Mouse (Mus musculus) forebrain, embryonic 11.5 days (tissue): ENCODE results near the gene Snrnp35. TPM values are rescaled to one million over a fixed set of nuclear protein-coding genes. Genes with fewer than 3 reads are reported as not detected.

Source experiments
- ATAC-seq: fragments of 200-750 bp; cut with Nextera tagmentation; replicated peaks from 2 replicates; pipeline ENCODE4 v1.8.0; 2017; ENCODE audit warnings: moderate TSS enrichment; ENCODE audit not compliant: low FRiP score
- DNase-seq: peaks from one replicate; pipeline ENCODE4 v3.0.0-alpha.2; 2017; ENCODE audit warnings: low spot score
- H3K27ac ChIP-seq: fragments of 300-500 bp; sonication (generic); 2 replicates; pipeline ENCODE4 v1.5.1; 2014; ENCODE audit warnings: low read depth, low read length
- H3K27me3 ChIP-seq: fragments of 300-500 bp; sonication (generic); 2 replicates; pipeline ENCODE4 v1.6.1; 2014; ENCODE audit warnings: mild to moderate bottlenecking, low read length, mixed read lengths; ENCODE audit not compliant: control insufficient read depth, insufficient read depth
- H3K36me3 ChIP-seq: fragments of 300-500 bp; sonication (generic); 2 replicates; pipeline ENCODE4 v1.6.1; 2014; ENCODE audit warnings: mild to moderate bottlenecking, low read length, moderate library complexity, mixed read lengths; ENCODE audit not compliant: control insufficient read depth, insufficient read depth
- H3K4me1 ChIP-seq: fragments of 300-500 bp; sonication (generic); replicated peaks from 2 replicates; pipeline ENCODE4 v1.6.1; 2014; ENCODE audit warnings: low read length, mixed read lengths; ENCODE audit not compliant: control insufficient read depth, insufficient read depth
- H3K4me2 ChIP-seq: fragments of 300-500 bp; sonication (generic); 2 replicates; pipeline ENCODE4 v1.6.1; 2014; ENCODE audit warnings: low read depth, mild to moderate bottlenecking, low read length, moderate library complexity, mixed read lengths; ENCODE audit not compliant: severe bottlenecking
- H3K4me3 ChIP-seq: fragments of 300-500 bp; sonication (generic); 2 replicates; pipeline ENCODE4 v1.5.1; 2014; ENCODE audit warnings: low read depth, low read length
- H3K9ac ChIP-seq: fragments of 300-500 bp; sonication (generic); 2 replicates; pipeline ENCODE4 v1.6.1; 2014; ENCODE audit warnings: low read length
- H3K9me3 ChIP-seq: fragments of 300-500 bp; sonication (generic); 2 replicates; pipeline ENCODE4 v1.6.1; 2016; ENCODE audit warnings: low read length, mixed read lengths; ENCODE audit not compliant: control insufficient read depth
- WGBS: fragments of 180-500 bp; shearing (Covaris S2); extraction: QIAGEN DNeasy Blood & Tissue Kit; methylation state at CpG from one replicate; pipeline ENCODE4 v1.1.7; 2014; 5-methylcytosine and 5-hydroxymethylcytosine counted together
- polyA plus RNA-seq: library from polyadenylated mRNA; unstranded; fragments of >200 nt; fragmentation: Nextera tagmentation; extraction: Ambion mirVana; gene quantifications from 2 replicates; pipeline ENCODE4 v1.2.1, GENCODE M21; 2014

Gene Snrnp35
- polyA plus RNA-seq, 1 experiment from 2014 or later, result 17.3 TPM

DNA sequence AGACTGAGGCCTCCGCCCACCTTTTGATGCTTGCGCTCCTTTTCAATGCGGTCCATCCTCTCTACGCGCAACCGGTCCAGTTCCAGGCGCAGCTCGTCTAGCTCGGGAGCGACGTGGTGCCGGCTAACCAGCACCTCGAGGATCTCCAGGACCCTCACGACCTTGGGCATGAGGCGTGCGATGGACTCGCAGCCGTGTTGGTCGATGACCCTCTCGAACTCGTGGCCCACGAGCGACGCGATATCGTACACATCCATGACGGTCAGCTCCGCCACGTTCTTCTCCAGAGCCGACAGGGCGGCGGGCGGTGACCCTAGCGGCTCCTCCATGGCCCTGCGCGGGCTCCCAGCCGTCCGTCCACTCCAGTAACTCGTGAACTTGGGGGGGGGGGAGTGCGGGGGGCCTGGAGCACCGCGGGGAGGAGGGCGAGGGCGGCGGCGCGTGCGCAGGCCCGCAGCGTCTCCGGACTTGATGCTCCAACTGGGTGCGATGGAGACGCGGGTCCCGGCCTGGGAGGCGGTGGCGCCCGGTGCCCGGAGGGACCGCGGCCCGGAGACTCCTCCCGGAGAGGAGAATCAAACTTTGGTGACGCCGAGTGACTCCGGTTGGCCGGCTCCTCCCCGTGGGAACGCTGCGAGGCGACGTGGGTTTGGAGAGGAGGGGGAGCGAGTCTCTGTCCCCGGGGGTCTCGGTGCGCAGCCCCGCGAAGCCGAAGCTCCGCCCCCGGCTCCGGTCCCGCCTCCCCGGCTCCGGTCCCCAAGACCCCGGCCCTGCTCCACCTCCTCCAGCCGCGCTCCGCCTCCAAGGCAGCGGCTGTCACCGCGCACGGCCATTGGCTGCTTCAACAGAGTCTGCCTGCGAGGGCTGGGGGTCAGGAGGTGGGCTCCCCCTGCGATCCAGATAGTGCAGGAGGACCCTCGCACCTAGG lies 48.0 kb downstream of the Snrnp35 start, which contains the start of gene Rilpl1:
TSS of gene Rilpl1 (minus strand) at position 737 of the 928 bp plus-strand sequence.
- H3K4me1 ChIP-seq, result peaks cover 16% of the 10 kb centered on the region
- H3K27ac ChIP-seq, result peak within 1 kb of the TSS; percentile 55
- peak within 1 kb of the TSS; percentile 62 for H3K4me3 ChIP-seq
- WGBS, result under 1% methylated on average over 83 of the region's 96 CpGs
- peak within 1 kb of the TSS; percentile 54 for H3K4me2 ChIP-seq
- H3K36me3 ChIP-seq, result no peaks in the 10 kb centered on the region
- H3K9ac ChIP-seq, result peak within 1 kb of the TSS; percentile 70
- H3K27me3 ChIP-seq, result no peaks in the 10 kb centered on the region
- H3K9me3 ChIP-seq, result no peaks in the 10 kb centered on the region
- ATAC-seq (peak; percentile 95), DNase-seq (peak; percentile 93)

DNA sequence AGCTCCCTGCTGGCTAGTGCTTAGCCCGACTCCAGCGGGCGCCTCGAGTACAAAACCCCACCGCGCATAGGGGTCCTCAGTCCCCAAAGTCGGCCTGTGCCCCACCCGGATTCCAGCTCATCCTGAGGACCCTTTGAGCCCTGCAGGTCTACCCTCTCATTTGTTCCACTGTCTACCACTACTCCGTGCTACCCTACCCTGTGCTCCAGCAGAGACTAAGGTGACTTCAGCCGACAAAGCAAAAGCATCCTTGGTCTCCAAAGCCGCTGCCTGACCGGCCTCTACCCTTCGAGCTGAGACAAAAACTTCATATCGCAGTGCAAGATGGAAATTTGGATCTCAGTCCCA lies 48.6 kb downstream of the Snrnp35 start:
- Histone ChIP-seq H3K36me3 (no peaks in the 10 kb centered on the region), H3K4me2 (peak overlapping the region; percentile 54), H3K9ac (peak overlapping the region; percentile 70), H3K4me1 (peaks cover 16% of the 10 kb centered on the region), H3K27ac (peak overlapping the region; percentile 55; the same call in 1 of the 2 replicates), H3K27me3 (no peaks in the 10 kb centered on the region), H3K9me3 (no peaks in the 10 kb centered on the region), H3K4me3 (peak overlapping the region; percentile 62)
- ATAC-seq (peak; percentile 72; the same call in 1 of the 2 replicates), DNase-seq (no peak)
- WGBS, result 9% methylated on average over 14 of the region's 14 CpGs

GRCm38 (mm10) chr5:124532451-124532850 lies 49.5 kb downstream of the Snrnp35 start:
- no peak overlapping the region for H3K4me3 ChIP-seq

DNA sequence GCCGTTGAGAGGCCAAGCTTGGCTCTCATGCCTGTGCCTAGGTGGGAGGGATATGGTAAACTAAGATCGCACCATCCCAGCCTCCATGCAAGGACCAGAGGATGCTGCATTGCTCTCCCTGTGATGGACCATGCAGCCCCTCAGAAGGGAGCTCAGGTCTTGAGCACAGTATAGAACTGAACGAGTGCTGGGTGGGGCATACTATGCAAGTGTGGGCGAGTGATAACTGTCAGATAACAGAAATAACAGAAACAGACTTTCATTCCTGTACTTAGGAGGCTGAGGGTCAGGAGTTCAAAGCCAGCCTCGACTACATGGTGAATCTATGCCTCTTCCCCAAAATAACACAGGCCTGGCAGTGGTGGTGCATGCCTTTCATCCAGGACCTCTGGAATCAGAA lies 52.1 kb downstream of the Snrnp35 start:
- ATAC-seq, result no peak
- no peaks in the 10 kb centered on the region for H3K27me3 ChIP-seq
- WGBS, result 79% methylated on average over 5 of the region's 5 CpGs

More at GRCm38 (mm10) chr5:124532451-124532850, 49.5 kb downstream of the Snrnp35 start:
- ATAC-seq, result no peak
- H3K36me3 ChIP-seq, result no peaks in the 10 kb centered on the region
- 38% methylated on average over 7 of the region's 7 CpGs for WGBS
- no peak overlapping the region for H3K4me2 ChIP-seq
- no peak for DNase-seq
- no peaks in the 10 kb centered on the region for H3K27me3 ChIP-seq
- no peaks in the 10 kb centered on the region for H3K9me3 ChIP-seq
- H3K4me1 ChIP-seq, result peaks cover 16% of the 10 kb centered on the region
- H3K27ac ChIP-seq, result no peak overlapping the region
- H3K9ac ChIP-seq, result no peak overlapping the region

DNA sequence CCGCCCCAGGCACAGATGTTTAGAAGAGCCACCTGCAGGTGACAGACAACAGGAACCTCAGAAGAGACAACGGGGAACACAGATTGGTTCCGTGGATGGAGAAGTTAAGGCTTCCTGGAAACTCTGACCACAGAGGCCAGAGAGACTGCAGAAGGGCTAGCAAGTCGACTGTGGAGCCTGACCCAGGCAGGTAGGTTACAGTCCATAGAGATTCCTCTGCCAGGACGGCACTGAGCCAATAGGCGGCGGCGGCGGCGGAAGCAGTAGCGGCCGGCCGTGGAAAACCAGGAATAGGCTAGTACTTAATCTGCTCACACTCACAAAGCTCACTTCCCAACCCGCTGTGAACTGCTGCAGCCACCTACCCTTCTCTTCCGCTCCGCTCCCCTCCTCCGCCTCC lies 53.8 kb downstream of the Snrnp35 start:
- ATAC-seq, result no peak
- 0 out of 2 replicates have a peak overlapping the region, but pooled peaks have one; percentile 5 for H3K9ac ChIP-seq
- H3K4me3 ChIP-seq, result no peak overlapping the region; the same call in 1 of the 2 replicates
- no peaks in the 10 kb centered on the region for H3K9me3 ChIP-seq
- no peak overlapping the region for H3K27ac ChIP-seq
- peak overlapping the region; percentile 34; the same call in 1 of the 2 replicates for H3K4me2 ChIP-seq
- H3K4me1 ChIP-seq, result peaks cover 1% of the 10 kb centered on the region; the same call in 1 of the 2 replicates
- H3K36me3 ChIP-seq, result no peaks in the 10 kb centered on the region
- peak; percentile 59 for DNase-seq
- H3K27me3 ChIP-seq, result no peaks in the 10 kb centered on the region
- 3% methylated on average over 17 of the region's 17 CpGs for WGBS

More for the DNA sequence above, 52.1 kb downstream of the Snrnp35 start:
- no peaks in the 10 kb centered on the region for H3K9me3 ChIP-seq
- peaks cover 4% of the 10 kb centered on the region; the same call in 1 of the 2 replicates for H3K4me1 ChIP-seq
- no peak for DNase-seq
- H3K4me3 ChIP-seq, result no peak overlapping the region
- H3K9ac ChIP-seq, result no peak overlapping the region
- no peaks in the 10 kb centered on the region for H3K36me3 ChIP-seq
- H3K27ac ChIP-seq, result no peak overlapping the region
- no peak overlapping the region for H3K4me2 ChIP-seq

DNA sequence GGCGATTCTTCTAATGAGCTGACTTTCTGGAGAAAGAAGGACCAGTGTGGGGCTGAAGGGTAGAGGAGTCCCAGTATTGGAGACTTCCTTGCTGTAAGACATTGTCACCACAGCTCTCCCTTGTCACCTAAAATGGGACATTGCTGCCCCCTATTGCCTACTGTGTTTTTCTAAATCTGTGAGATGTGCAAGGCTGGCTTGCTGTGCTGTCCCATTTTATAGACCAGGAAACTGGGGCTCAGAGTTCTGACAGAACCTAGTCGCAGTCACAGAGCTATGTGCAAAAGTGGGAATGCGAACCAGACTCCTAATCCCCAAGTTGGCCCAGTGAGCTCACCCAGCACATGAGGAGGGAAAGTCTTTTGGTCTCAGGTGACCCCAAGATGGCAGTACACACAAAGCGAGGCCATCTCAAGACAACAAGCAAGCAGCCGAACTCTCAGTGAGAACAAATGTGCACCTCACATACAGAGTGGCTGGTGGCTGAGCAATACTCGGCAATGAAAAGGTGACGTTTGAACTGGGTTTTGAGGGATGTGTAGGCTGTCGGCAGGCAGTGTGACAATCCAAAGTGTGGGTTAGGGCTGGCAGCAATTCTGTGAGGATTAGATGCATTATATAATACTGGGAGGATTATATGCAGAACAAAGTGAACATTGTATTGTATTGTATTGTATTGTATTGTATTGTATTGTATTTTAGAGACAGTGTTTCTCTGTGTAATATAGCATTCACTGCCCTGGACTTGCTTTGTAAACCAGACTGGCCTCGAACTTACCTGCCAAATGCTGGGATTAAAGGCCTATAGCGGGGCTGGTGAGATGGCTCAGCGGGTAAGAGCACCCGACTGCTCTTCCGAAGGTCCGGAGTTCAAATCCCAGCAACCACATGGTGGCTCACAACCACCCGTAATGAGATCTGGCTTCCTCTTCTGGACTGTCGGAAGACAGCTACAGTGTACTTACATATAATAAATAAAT lies 56.2 kb downstream of the Snrnp35 start:
- Histone ChIP-seq H3K27ac (no peak overlapping the region), H3K27me3 (no peaks in the 10 kb centered on the region), H3K4me3 (no peak overlapping the region), H3K9me3 (no peaks in the 10 kb centered on the region), H3K9ac (no peak overlapping the region), H3K4me2 (no peak overlapping the region), H3K36me3 (no peaks in the 10 kb centered on the region; the same call in 1 of the 2 replicates), H3K4me1 (peaks cover 3% of the 10 kb centered on the region; the same call in 1 of the 2 replicates)
- no peak for DNase-seq
- no peak for ATAC-seq
- WGBS, result 80% methylated on average over 15 of the region's 16 CpGs

DNA sequence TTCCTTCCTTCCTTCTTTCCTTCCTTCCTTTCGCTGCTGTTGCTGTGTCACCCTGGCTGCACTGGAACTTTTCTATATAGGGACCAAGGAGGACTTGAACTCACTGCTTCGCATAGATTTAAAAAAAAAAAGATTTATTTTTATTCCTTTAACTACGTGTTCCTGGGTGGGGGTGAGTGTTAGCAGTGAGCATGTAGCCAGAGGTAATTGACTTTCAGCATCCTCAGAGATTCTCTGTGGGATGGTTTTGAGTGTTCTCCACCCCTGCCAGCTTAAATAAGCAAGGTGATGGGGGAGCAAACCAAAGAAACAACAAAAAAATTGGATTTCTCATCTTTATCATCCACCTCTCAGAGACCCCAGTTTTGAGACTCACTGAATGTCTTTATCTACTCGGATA lies 57.0 kb downstream of the Snrnp35 start:
- 75% methylated on average over 4 of the region's 4 CpGs for WGBS
- no peak for ATAC-seq
- Histone ChIP-seq H3K4me2 (no peak overlapping the region; the same call in 1 of the 2 replicates), H3K4me3 (peak overlapping the region; percentile 93), H3K9ac (peak overlapping the region; percentile 39; the same call in 1 of the 2 replicates), H3K27ac (no peak overlapping the region), H3K4me1 (peaks cover 3% of the 10 kb centered on the region; the same call in 1 of the 2 replicates), H3K36me3 (no peaks in the 10 kb centered on the region; the same call in 1 of the 2 replicates), H3K27me3 (no peaks in the 10 kb centered on the region), H3K9me3 (no peaks in the 10 kb centered on the region)
- DNase-seq, result no peak

- no peaks in the 10 kb centered on the region for H3K9me3 ChIP-seq
- ATAC-seq (peak; percentile 96), DNase-seq (peak; percentile 96)
- WGBS, result 1% methylated on average over 35 of the region's 35 CpGs
- H3K27me3 ChIP-seq, result no peaks in the 10 kb centered on the region
- H3K27ac ChIP-seq, result no peak within 1 kb of the TSS
- H3K36me3 ChIP-seq, result no peaks in the 10 kb centered on the region; the same call in 1 of the 2 replicates
- peak within 1 kb of the TSS; percentile 74 for H3K4me2 ChIP-seq
- peak within 1 kb of the TSS; percentile 93 for H3K4me3 ChIP-seq
- peak within 1 kb of the TSS; percentile 86 for H3K9ac ChIP-seq
- H3K4me1 ChIP-seq, result peaks cover 3% of the 10 kb centered on the region; the same call in 1 of the 2 replicates
Observed at GRCm38 (mm10) chr5:124540383-124540786, 57.5 kb downstream of the Snrnp35 start, which contains the start of gene Tmed2. Tmed2 (plus strand) TSS chr5:124540695.
